Mouse (Mus musculus) myocyte (in vitro differentiated cells): ENCODE data around the gene Zcchc7. TPM values are rescaled to one million over a fixed set of nuclear protein-coding genes. Genes with fewer than 3 reads are reported as not detected.

Experiments
- H3K27me3 ChIP-seq: one replicate; pipeline ENCODE4 v1.6.1; 2011; ENCODE audit not compliant: control insufficient read depth, insufficient read depth, insufficient read length
- H3K36me3 ChIP-seq: one replicate; pipeline ENCODE4 v1.6.1; 2011; ENCODE audit not compliant: control insufficient read depth, insufficient read depth
- H3K4me2 ChIP-seq: one replicate; pipeline ENCODE4 v1.6.1; 2011; ENCODE audit warnings: low read depth, control low read depth
- H3K4me3 ChIP-seq: one replicate; pipeline ENCODE4 v1.5.1; 2011; ENCODE audit warnings: mild to moderate bottlenecking, control low read depth, moderate library complexity
- H3K79me2 ChIP-seq: one replicate; pipeline ENCODE4 v1.6.1; 2011; ENCODE audit not compliant: control insufficient read depth, insufficient read depth
- H3ac ChIP-seq: one replicate; pipeline ENCODE4 v1.6.1; 2011; ENCODE audit not compliant: control insufficient read depth, insufficient read length
- CEBPB ChIP-seq: IDR thresholded peaks from 2 replicates; pipeline ENCODE4 v1.6.1; 2011; ENCODE audit warnings: mild to moderate bottlenecking, moderate library complexity; ENCODE audit not compliant: poor library complexity, insufficient read depth, severe bottlenecking
- E2F4 ChIP-seq: IDR thresholded peaks from one replicate; pipeline ENCODE4 v1.6.1; 2011; ENCODE audit warnings: mild to moderate bottlenecking, control low read depth, moderate library complexity; ENCODE audit not compliant: insufficient read depth
- MAX ChIP-seq: IDR thresholded peaks from one replicate; pipeline ENCODE4 v1.6.1; 2011; ENCODE audit warnings: low read depth, mild to moderate bottlenecking, control low read depth
- MYOG ChIP-seq, 3 experiments: IDR thresholded peaks; one replicate each; pipeline ENCODE4 v1.6.1; 2011; ENCODE audit warnings: control low read depth in 2 of 3, low read depth in 2 of 3, mild to moderate bottlenecking in 2 of 3; ENCODE audit not compliant: insufficient read length in 2 of 3, control insufficient read depth in 1 of 3, insufficient read depth in 1 of 3
- POLR2A ChIP-seq: IDR thresholded peaks from one replicate; pipeline ENCODE4 v1.6.1; 2011; ENCODE audit warnings: low read depth, mild to moderate bottlenecking, control low read depth, moderate library complexity; ENCODE audit not compliant: insufficient read length
- POLR2AphosphoS2 ChIP-seq: IDR thresholded peaks from one replicate; pipeline ENCODE4 v1.6.1; 2011; ENCODE audit warnings: low read depth, control low read depth; ENCODE audit not compliant: insufficient read length
- REST ChIP-seq: IDR thresholded peaks from one replicate; pipeline ENCODE4 v1.6.1; 2011; ENCODE audit warnings: mild to moderate bottlenecking, control low read depth, moderate library complexity; ENCODE audit not compliant: insufficient read depth, insufficient read length
- SRF ChIP-seq: IDR thresholded peaks from one replicate; pipeline ENCODE4 v1.6.1; 2011; ENCODE audit warnings: low read depth; ENCODE audit not compliant: control insufficient read depth, insufficient read length
- TCF12 ChIP-seq: IDR thresholded peaks from one replicate; pipeline ENCODE4 v1.6.1; 2011; ENCODE audit warnings: mild to moderate bottlenecking, control low read depth; ENCODE audit not compliant: poor library complexity, insufficient read depth, severe bottlenecking
- TCF3 ChIP-seq: IDR thresholded peaks from one replicate; pipeline ENCODE4 v1.6.1; 2011; ENCODE audit warnings: low read depth, control low read depth; ENCODE audit not compliant: insufficient read length
- USF1 ChIP-seq: IDR thresholded peaks from one replicate; pipeline ENCODE4 v1.6.1; 2011; ENCODE audit warnings: low read depth, mild to moderate bottlenecking, control low read depth, moderate library complexity
- polyA plus RNA-seq: library from polyadenylated mRNA; unstranded; fragments of >200 nt; fragmentation: generic; extraction: Trizol; gene quantifications from one replicate; pipeline ENCODE4 v1.2.1, GENCODE M21; 2012; ENCODE audit warnings: missing spikeins

The Zcchc7 gene
- polyA plus RNA-seq, 1 experiment, result 6.9 TPM

DNA sequence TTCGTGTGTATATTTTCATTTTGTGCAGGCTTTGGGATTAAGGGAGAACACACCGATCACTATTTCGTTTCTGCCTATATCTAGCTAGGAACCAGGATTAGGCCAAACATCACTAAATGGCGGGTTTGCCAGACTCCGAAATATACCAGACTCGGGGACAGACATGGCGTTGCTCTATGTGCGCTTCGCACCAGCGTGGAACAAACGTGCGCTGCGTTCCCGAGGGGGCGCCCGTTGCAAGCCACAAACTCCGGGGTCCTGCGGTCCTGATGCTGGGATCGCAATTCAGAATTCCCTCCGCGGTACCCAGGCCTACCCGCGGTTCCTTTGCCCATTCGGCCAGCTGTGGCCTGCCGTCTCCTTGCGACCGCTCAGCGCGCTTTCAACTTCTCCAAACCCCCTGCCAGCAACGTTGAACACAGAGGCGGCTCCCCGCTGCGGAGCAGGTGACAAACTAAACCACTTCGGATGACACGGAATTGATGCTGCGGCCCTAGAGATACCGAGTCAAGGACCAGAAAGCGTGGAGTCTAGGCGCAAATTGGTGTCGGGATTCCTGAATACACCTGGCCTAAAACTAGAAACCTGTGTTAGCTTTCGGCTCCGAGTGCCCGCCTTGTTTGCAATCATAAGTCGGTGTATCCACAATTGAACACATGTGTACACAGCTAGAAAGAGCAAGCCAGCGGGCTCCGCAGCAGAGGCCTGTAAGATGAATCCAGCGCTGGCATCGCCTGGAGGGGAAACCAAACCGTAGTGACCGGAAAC is 42.7 kb upstream of the Zcchc7 start:
- Histone ChIP-seq H3ac (no peak overlapping the region), H3K27me3 (peaks cover 68% of the 10 kb centered on the region), H3K79me2 (no peaks in the 10 kb centered on the region), H3K4me3 (no peak overlapping the region), H3K4me2 (no peak overlapping the region), H3K36me3 (no peaks in the 10 kb centered on the region)
- TF ChIP-seq USF1 (no peak), CEBPB (no peak), SRF (no peak), REST (no peak), MAX (no peak)

DNA sequence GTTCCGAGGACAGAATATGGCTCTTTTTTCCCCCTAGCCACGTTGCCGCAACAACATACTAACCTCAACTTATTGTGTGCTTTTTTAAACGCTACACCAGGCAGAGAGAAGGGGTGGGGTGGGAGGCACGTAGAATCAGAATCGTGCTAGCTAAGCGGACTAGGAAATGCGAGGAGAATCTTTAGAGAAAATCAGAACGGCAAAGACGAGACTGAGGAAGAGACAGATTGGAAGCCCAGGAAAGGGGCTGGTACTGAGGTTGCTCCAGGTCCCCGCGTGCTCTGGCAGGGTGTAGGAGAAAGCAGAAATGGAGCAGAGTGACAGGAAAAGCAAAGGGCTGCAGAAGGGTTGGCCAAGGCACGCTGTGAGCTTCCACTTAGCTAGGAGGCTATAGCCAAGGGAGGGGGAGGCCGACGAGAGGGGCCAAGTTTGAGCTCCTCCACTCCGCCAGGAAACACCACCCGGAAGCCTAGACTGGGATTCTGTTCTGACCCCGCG is 42.1 kb upstream of the Zcchc7 start:
- H3K4me3 ChIP-seq, result no peak overlapping the region
- no peak overlapping the region for H3K4me2 ChIP-seq

DNA sequence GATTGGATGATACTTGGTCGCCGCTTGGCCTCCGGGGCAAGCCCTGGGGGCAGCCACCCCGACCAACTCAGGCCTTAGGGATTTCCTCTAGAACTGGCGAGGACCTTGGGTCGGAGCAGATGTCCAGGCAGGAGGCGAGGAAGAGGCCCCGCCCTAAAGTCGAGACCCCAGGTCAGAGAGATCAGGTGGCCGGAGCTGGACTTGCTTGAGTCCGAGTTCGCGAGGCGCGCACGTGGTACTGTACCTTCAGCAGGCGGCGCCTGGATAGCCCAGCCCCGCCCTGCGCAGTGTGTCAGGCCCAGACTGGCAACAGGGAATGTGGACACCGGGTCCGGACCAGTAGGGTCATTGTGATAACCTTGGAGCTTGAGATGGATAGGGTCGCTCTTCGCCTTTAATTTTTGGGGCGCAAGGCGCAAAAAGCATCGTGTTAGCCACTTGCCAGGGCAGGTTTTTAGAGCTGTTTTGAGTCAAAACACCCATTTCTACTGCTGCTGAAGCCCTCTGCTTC is 41.5 kb upstream of the Zcchc7 start:
- peaks cover 66% of the 10 kb centered on the region for H3K27me3 ChIP-seq
- no peaks in the 10 kb centered on the region for H3K36me3 ChIP-seq
- H3ac ChIP-seq, result no peak overlapping the region
- no peaks in the 10 kb centered on the region for H3K79me2 ChIP-seq
- H3K4me2 ChIP-seq, result no peak overlapping the region
- H3K4me3 ChIP-seq, result no peak overlapping the region
- TF ChIP-seq REST, result no peak
- TF ChIP-seq USF1, result no peak
- TF ChIP-seq POLR2A, result no peak
- TF ChIP-seq CEBPB, result no peak
- TF ChIP-seq SRF, result no peak
- no peak for TF ChIP-seq TCF3

More for the DNA sequence above, 42.1 kb upstream of the Zcchc7 start:
- no peak for TF ChIP-seq POLR2AphosphoS2
- Histone ChIP-seq H3ac (no peak overlapping the region), H3K79me2 (no peaks in the 10 kb centered on the region), H3K36me3 (no peaks in the 10 kb centered on the region), H3K27me3 (peaks cover 70% of the 10 kb centered on the region)

DNA sequence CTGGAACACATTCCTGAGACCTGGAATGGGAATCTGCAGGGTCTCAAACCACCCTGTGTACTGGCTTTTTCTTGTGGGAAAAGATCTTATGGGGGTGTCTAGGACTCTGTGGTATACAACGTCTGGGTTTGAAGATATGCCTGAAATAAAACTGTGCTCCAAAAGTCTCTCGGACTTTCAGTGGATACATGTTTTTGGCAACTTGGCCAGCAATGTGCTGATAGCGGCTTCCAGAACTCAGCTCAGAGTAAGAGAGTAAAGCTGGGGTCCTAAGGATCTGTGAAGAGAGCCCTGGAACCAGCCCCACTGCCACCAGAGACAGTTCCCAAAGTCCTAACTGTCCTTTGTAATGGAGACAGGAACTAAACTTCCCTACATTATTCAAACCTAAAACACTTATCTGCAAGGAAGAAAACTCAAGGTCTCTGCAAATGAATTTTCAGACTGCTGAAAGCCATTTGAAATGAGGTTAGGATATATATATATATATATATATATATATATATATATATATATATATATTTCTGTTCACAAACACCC is 40.0 kb upstream of the Zcchc7 start:
- Histone ChIP-seq H3K79me2 (no peaks in the 10 kb centered on the region), H3K4me2 (no peak overlapping the region), H3K4me3 (no peak overlapping the region), H3K27me3 (peaks cover 67% of the 10 kb centered on the region), H3ac (no peak overlapping the region), H3K36me3 (no peaks in the 10 kb centered on the region)
- TF ChIP-seq TCF3, result no peak
- no peak for TF ChIP-seq E2F4
- TF ChIP-seq POLR2AphosphoS2, result no peak
- no peak for TF ChIP-seq SRF
- no peak for TF ChIP-seq MYOG (IDR thresholded peaks at IDR 0.05; ENCODE audit: control insufficient read depth in 1 of 3, insufficient read depth in 1 of 3, insufficient read length in 2 of 3, low read depth in 2 of 3)

DNA sequence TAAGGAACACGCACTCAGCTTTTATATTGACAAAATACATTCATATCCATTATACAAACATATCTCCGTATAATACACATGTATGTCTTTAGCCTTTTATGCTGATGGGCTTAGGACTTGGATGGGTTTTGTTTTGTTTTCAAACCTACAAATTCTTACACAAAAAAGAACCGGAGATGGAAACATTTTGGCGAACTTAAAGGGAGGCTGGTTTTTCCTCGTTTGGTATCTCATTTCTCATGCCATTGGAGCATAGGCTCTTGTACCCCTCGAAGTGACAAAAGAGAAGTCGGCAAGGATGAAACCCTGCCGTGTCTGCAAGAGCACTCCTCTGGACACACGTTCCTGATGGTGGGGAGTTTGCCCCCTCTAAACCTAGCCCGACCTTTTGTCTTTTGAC is 39.3 kb upstream of the Zcchc7 start:
- H3K27me3 ChIP-seq, result peaks cover 60% of the 10 kb centered on the region
- TF ChIP-seq MAX, result no peak
- TF ChIP-seq USF1, result no peak
- no peak for TF ChIP-seq TCF12
- TF ChIP-seq REST, result no peak
- no peak for TF ChIP-seq CEBPB
- TF ChIP-seq E2F4, result no peak
- TF ChIP-seq TCF3, result no peak
- no peak for TF ChIP-seq SRF
- no peak overlapping the region for H3K4me2 ChIP-seq
- H3K4me3 ChIP-seq, result no peak overlapping the region
- H3ac ChIP-seq, result no peak overlapping the region
- no peaks in the 10 kb centered on the region for H3K79me2 ChIP-seq
- no peaks in the 10 kb centered on the region for H3K36me3 ChIP-seq

DNA sequence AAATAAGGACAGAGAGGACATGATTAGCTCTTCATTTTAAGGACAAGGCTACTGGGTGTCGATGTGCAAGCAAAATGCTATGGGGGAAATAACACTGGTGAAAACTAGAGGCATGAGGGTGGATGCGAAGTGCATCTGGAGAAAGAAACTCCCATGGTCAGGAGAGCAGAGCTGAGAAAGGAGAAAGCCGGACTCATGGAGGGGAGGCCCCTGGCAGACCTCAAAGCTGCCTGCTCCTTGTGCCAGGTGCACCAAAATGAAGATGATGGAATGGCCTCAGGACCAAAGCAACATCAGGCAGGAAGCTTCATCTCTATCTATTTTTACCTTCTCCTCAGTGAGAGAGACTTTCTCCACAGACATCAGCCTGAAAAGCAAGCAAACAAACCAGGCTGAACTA is 38.0 kb upstream of the Zcchc7 start:
- TF ChIP-seq POLR2A (no peak), CEBPB (no peak), TCF3 (no peak)
- H3K4me2 ChIP-seq, result no peak overlapping the region
- no peak overlapping the region for H3K4me3 ChIP-seq
- peaks cover 53% of the 10 kb centered on the region for H3K27me3 ChIP-seq
- no peaks in the 10 kb centered on the region for H3K79me2 ChIP-seq
- no peak overlapping the region for H3ac ChIP-seq
- H3K36me3 ChIP-seq, result no peaks in the 10 kb centered on the region
